Mouse (Mus musculus) ES-E14 (cell line): ENCODE results near the gene Actbl2.

Experiments
- CHD2 ChIP-seq: IDR thresholded peaks from 2 replicates; pipeline ENCODE4 v1.6.1; 2014; ENCODE audit warnings: mild to moderate bottlenecking, low read depth, low read length, inconsistent platforms
- HCFC1 ChIP-seq: IDR thresholded peaks from 2 replicates; pipeline ENCODE4 v1.6.1; 2012; ENCODE audit warnings: low read length, inconsistent platforms, borderline replicate concordance; ENCODE audit not compliant: insufficient read depth
- MAFK ChIP-seq: IDR thresholded peaks from 2 replicates; pipeline ENCODE4 v1.6.1; 2014; ENCODE audit warnings: mild to moderate bottlenecking, low read depth, low read length, inconsistent platforms; ENCODE audit not compliant: insufficient read depth
- ZC3H11A ChIP-seq: IDR thresholded peaks from 2 replicates; pipeline ENCODE4 v1.6.1; 2012; ENCODE audit warnings: low read depth, mild to moderate bottlenecking, inconsistent platforms, low read length, borderline replicate concordance
- ZNF384 ChIP-seq: IDR thresholded peaks from 2 replicates; pipeline ENCODE4 v1.6.1; 2012; ENCODE audit warnings: low read depth, low read length, inconsistent platforms

GRCm38 (mm10) chr13:111263186-111263585 is 8.4 kb downstream of the Actbl2 start:
- TF ChIP-seq ZC3H11A, result no peak
- no peak for TF ChIP-seq MAFK
- no peak for TF ChIP-seq HCFC1
- no peak for TF ChIP-seq CHD2
- TF ChIP-seq ZNF384, result no peak
